Comparison of ENCODE assay signal across 21 mouse cellular contexts in genomic region chr10:117459041-117459475, GRCm38 (mm10).
"Had no signal": no experiment of that assay in that cellular context is flagged by ENCODE, and none has a peak within 500 bp of the region (broad histone marks: within the 10 kb centered on the region; RNA-seq: fewer than 3 reads in every experiment).

No protein-coding gene starts in this region.

- H3K9ac ChIP-seq: liver, embryonic 12.5 days; liver, embryonic 14.5 days; lung, embryonic 14.5 days; midbrain, embryonic 12.5 days; neural tube, embryonic 13.5 days; neural tube, embryonic 15.5 days; stomach, embryonic 15.5 days had no signal

- ATAC-seq: liver, embryonic 12.5 days; midbrain, embryonic 16.5 days had no signal

- H3K4me1 ChIP-seq: midbrain, embryonic 10.5 days; midbrain, embryonic 12.5 days; stomach, embryonic 15.5 days had no signal

- H3K27me3 ChIP-seq: neural tube, embryonic 13.5 days; neural tube, embryonic 15.5 days; stomach, embryonic 15.5 days had no signal

- H3K4me2 ChIP-seq: liver, embryonic 12.5 days; lung, embryonic 14.5 days; midbrain, embryonic 12.5 days; neural tube, embryonic 13.5 days; neural tube, embryonic 15.5 days; stomach, embryonic 15.5 days had no signal

- DNase-seq: lung, embryonic 14.5 days; lung, postnatal 14 days; midbrain, embryonic 14.5 days; retina, postnatal 1 day; right cerebral cortex, adult 18-20 months; right cerebral cortex, postnatal 25 days; right cerebral cortex, postnatal 4 days; spleen, adult 18-20 months; thymus, adult 2 months; thymus, postnatal 25 days; thymus, postnatal 4 days had no signal

- H3K36me3 ChIP-seq: liver, embryonic 12.5 days; midbrain, embryonic 10.5 days; midbrain, embryonic 12.5 days; neural tube, embryonic 13.5 days; neural tube, embryonic 15.5 days; stomach, embryonic 15.5 days had no signal

- H3K9me3 ChIP-seq: liver, embryonic 12.5 days; midbrain, embryonic 10.5 days; midbrain, embryonic 12.5 days; neural tube, embryonic 13.5 days; neural tube, embryonic 15.5 days; stomach, embryonic 15.5 days had no signal

- H3K4me3 ChIP-seq: liver, embryonic 12.5 days; midbrain, embryonic 10.5 days; midbrain, embryonic 12.5 days; myocyte; neural tube, embryonic 13.5 days; neural tube, embryonic 15.5 days; stomach, embryonic 15.5 days had no signal

- H3K27ac ChIP-seq: liver, embryonic 12.5 days; liver, embryonic 14.5 days; midbrain, embryonic 10.5 days; midbrain, embryonic 12.5 days; neural tube, embryonic 13.5 days; neural tube, embryonic 15.5 days; stomach, embryonic 15.5 days; stomach, postnatal 0 days had no signal
